Mouse (Mus musculus) testis, adult 2 months (tissue): ENCODE measurements at regions not wholly inside any gene's neighbourhood (a gene's known extent, or its start where the extent isn't known, plus 50 kb on each side); places are given as distances from the start of the nearest gene placed in this dataset.

Source experiments
- H3K27ac ChIP-seq: fragments of 200-500 bp; 2 replicates; pipeline ENCODE4 v1.5.1; 2012; ENCODE audit warnings: low read depth, low read length; ENCODE audit not compliant: control insufficient read depth, insufficient read depth
- H3K27me3 ChIP-seq: fragments of 200-500 bp; 2 replicates; pipeline ENCODE4 v1.6.1; 2012; ENCODE audit warnings: mild to moderate bottlenecking, low read length, moderate library complexity; ENCODE audit not compliant: control insufficient read depth, insufficient read depth
- H3K36me3 ChIP-seq: fragments of 200-500 bp; 2 replicates; pipeline ENCODE4 v1.6.1; 2012; ENCODE audit warnings: mild to moderate bottlenecking, low read length; ENCODE audit not compliant: control insufficient read depth, insufficient read depth
- H3K4me1 ChIP-seq: fragments of 200-500 bp; 2 replicates; pipeline ENCODE4 v1.6.1; 2012; ENCODE audit warnings: low read length; ENCODE audit not compliant: control insufficient read depth, insufficient read depth
- H3K4me3 ChIP-seq: fragments of 200-500 bp; 2 replicates; pipeline ENCODE4 v1.5.1; 2012; ENCODE audit warnings: low read depth, mild to moderate bottlenecking, low read length, moderate library complexity, mixed read lengths; ENCODE audit not compliant: control insufficient read depth
- CTCF ChIP-seq: fragments of 200-500 bp; IDR thresholded peaks from 2 replicates; pipeline ENCODE4 v1.5.1; 2012; ENCODE audit warnings: low read depth, mild to moderate bottlenecking, inconsistent platforms, low read length, moderate library complexity; ENCODE audit not compliant: control insufficient read depth, insufficient read depth, insufficient replicate concordance
- POLR2A ChIP-seq: fragments of 200-500 bp; IDR thresholded peaks from 2 replicates; pipeline ENCODE4 v1.6.1; 2012; ENCODE audit warnings: low read depth, mild to moderate bottlenecking, inconsistent platforms, low read length, moderate library complexity; ENCODE audit not compliant: control insufficient read depth

GRCm38 (mm10) chr9:23576314-23576713 lies 353.4 kb downstream of the Bmper start:
- Histone ChIP-seq H3K36me3 (no peaks in the 10 kb centered on the region), H3K27ac (no peak overlapping the region), H3K27me3 (no peaks in the 10 kb centered on the region), H3K4me3 (no peak overlapping the region), H3K4me1 (peaks cover 2% of the 10 kb centered on the region)
- TF ChIP-seq CTCF (no peak), POLR2A (no peak)

GRCm38 (mm10) chr9:23580155-23580554 lies 357.3 kb downstream of the Bmper start:
- Histone ChIP-seq H3K4me1 (peaks cover 2% of the 10 kb centered on the region), H3K36me3 (no peaks in the 10 kb centered on the region), H3K27ac (no peak overlapping the region), H3K4me3 (no peak overlapping the region), H3K27me3 (no peaks in the 10 kb centered on the region)
- TF ChIP-seq CTCF (no peak), POLR2A (no peak)

- Histone ChIP-seq H3K36me3 (no peaks in the 10 kb centered on the region), H3K27me3 (no peaks in the 10 kb centered on the region), H3K4me3 (peak overlapping the region; percentile 51; the same call in 1 of the 2 replicates), H3K27ac (peak overlapping the region; percentile 50), H3K4me1 (peaks cover 2% of the 10 kb centered on the region)
- TF ChIP-seq CTCF (peak; percentile 46; the same call in 1 of the 2 replicates), POLR2A (no peak)
Observed at GRCm38 (mm10) chr9:23581039-23581606, 358.2 kb downstream of the Bmper start.

GRCm38 (mm10) chr9:23584561-23584960 lies 361.7 kb downstream of the Bmper start:
- Histone ChIP-seq H3K27me3 (no peaks in the 10 kb centered on the region), H3K27ac (no peak overlapping the region), H3K36me3 (no peaks in the 10 kb centered on the region), H3K4me3 (no peak overlapping the region), H3K4me1 (peaks cover 2% of the 10 kb centered on the region)
- TF ChIP-seq POLR2A (no peak), CTCF (no peak)

- Histone ChIP-seq H3K27me3 (no peaks in the 10 kb centered on the region), H3K4me1 (no peaks in the 10 kb centered on the region), H3K36me3 (no peaks in the 10 kb centered on the region), H3K27ac (no peak overlapping the region), H3K4me3 (no peak overlapping the region)
- no peak for TF ChIP-seq CTCF
Observed at GRCm38 (mm10) chr9:23589024-23589423, 366.1 kb downstream of the Bmper start.

- Histone ChIP-seq H3K36me3 (no peaks in the 10 kb centered on the region), H3K4me3 (no peak overlapping the region), H3K4me1 (no peaks in the 10 kb centered on the region), H3K27me3 (no peaks in the 10 kb centered on the region), H3K27ac (no peak overlapping the region)
- TF ChIP-seq CTCF (no peak), POLR2A (no peak)
Observed at GRCm38 (mm10) chr9:23591906-23592305, 369.0 kb downstream of the Bmper start.

GRCm38 (mm10) chr9:23600623-23601022 lies 377.7 kb downstream of the Bmper start:
- no peak overlapping the region for H3K4me3 ChIP-seq
- no peak overlapping the region for H3K27ac ChIP-seq
- no peaks in the 10 kb centered on the region for H3K27me3 ChIP-seq
- H3K36me3 ChIP-seq: no peaks in the 10 kb centered on the region
- TF ChIP-seq CTCF: no peak
- TF ChIP-seq POLR2A: no peak
- H3K4me1 ChIP-seq: no peaks in the 10 kb centered on the region
